Mouse (Mus musculus) embryonic facial prominence, embryonic 11.5 days (tissue): ENCODE measurements around the gene Myocd. TPM values are rescaled to one million over a fixed set of nuclear protein-coding genes. Genes with fewer than 3 reads are reported as not detected.

Source experiments
- ATAC-seq: fragments of 200-750 bp; cut with Nextera tagmentation; replicated peaks from 2 replicates; pipeline ENCODE4 v1.8.0; 2017; ENCODE audit warnings: low read depth; ENCODE audit not compliant: insufficient number of reproducible peaks, low FRiP score, low TSS enrichment
- DNase-seq: peaks from one replicate; pipeline ENCODE4 v3.0.0-alpha.2; 2015; ENCODE audit warnings: low spot score
- H3K27ac ChIP-seq: fragments of 300-500 bp; sonication (generic); replicated peaks from 2 replicates; pipeline ENCODE4 v1.5.1; 2014; ENCODE audit warnings: mild to moderate bottlenecking, low read depth, low read length, control low read depth
- H3K27me3 ChIP-seq: fragments of 300-500 bp; sonication (generic); 2 replicates; pipeline ENCODE4 v1.6.1; 2014; ENCODE audit warnings: mild to moderate bottlenecking, low read length, moderate library complexity, mixed read lengths; ENCODE audit not compliant: control insufficient read depth, insufficient read depth
- H3K36me3 ChIP-seq: fragments of 300-500 bp; sonication (generic); replicated peaks from 2 replicates; pipeline ENCODE4 v1.6.1; 2014; ENCODE audit warnings: low read depth, mild to moderate bottlenecking, low read length, moderate library complexity, mixed read lengths; ENCODE audit not compliant: control insufficient read depth, insufficient read depth
- H3K4me1 ChIP-seq: fragments of 300-500 bp; sonication (generic); 2 replicates; pipeline ENCODE4 v1.6.1; 2014; ENCODE audit warnings: low read length, mixed read lengths; ENCODE audit not compliant: control insufficient read depth, insufficient read depth
- H3K4me2 ChIP-seq: fragments of 300-500 bp; sonication (generic); 2 replicates; pipeline ENCODE4 v1.6.1; 2014; ENCODE audit warnings: low read depth, mild to moderate bottlenecking, control low read depth, low read length, moderate library complexity
- H3K4me3 ChIP-seq: fragments of 300-500 bp; sonication (generic); 2 replicates; pipeline ENCODE4 v1.5.1; 2014; ENCODE audit warnings: low read depth, low read length, control low read depth
- H3K9ac ChIP-seq: fragments of 300-500 bp; sonication (generic); replicated peaks from 2 replicates; pipeline ENCODE4 v1.6.1; 2014; ENCODE audit warnings: mild to moderate bottlenecking, control low read depth, low read length
- H3K9me3 ChIP-seq: fragments of 300-500 bp; sonication (generic); replicated peaks from 2 replicates; pipeline ENCODE4 v1.6.1; 2016; ENCODE audit warnings: mild to moderate bottlenecking, low read length, inconsistent platforms, mixed read lengths; ENCODE audit not compliant: control insufficient read depth
- WGBS: fragments of 180-500 bp; shearing (Covaris S2); extraction: QIAGEN DNeasy Blood & Tissue Kit; methylation state at CpG from one replicate; pipeline ENCODE4 v1.1.7; 2014; 5-methylcytosine and 5-hydroxymethylcytosine counted together
- polyA plus RNA-seq: library from polyadenylated mRNA; unstranded; fragments of >200 nt; fragmentation: Nextera tagmentation; extraction: Ambion mirVana; gene quantifications from 2 replicates; pipeline ENCODE4 v1.2.1, GENCODE M21; 2014

The Myocd gene
- polyA plus RNA-seq, 1 experiment from 2014 or later, result 2.1 TPM

- WGBS, result 76% methylated on average over 6 of the region's 6 CpGs
- Histone ChIP-seq H3K27ac (no peak overlapping the region), H3K4me3 (no peak overlapping the region), H3K4me2 (no peak overlapping the region), H3K4me1 (no peaks in the 10 kb centered on the region), H3K9me3 (no peaks in the 10 kb centered on the region), H3K36me3 (no peaks in the 10 kb centered on the region), H3K9ac (no peak overlapping the region), H3K27me3 (no peaks in the 10 kb centered on the region)
- ATAC-seq (no peak), DNase-seq (no peak)
Measured at GRCm38 (mm10) chr11:65211701-65212100, 58.1 kb downstream of the Myocd start.

GRCm38 (mm10) chr11:65209441-65209840, 60.3 kb downstream of the Myocd start:
- Histone ChIP-seq H3K9ac (no peak overlapping the region), H3K4me2 (no peak overlapping the region), H3K36me3 (no peaks in the 10 kb centered on the region), H3K27me3 (no peaks in the 10 kb centered on the region), H3K9me3 (no peaks in the 10 kb centered on the region), H3K27ac (no peak overlapping the region), H3K4me3 (no peak overlapping the region), H3K4me1 (no peaks in the 10 kb centered on the region)
- ATAC-seq (no peak), DNase-seq (peak; percentile 6)
- 40% methylated on average over 6 of the region's 6 CpGs for WGBS

GRCm38 (mm10) chr11:65205306-65205705, 64.5 kb downstream of the Myocd start:
- WGBS, result 82% methylated on average over 5 of the region's 5 CpGs
- H3K27me3 ChIP-seq, result no peaks in the 10 kb centered on the region
- no peak overlapping the region for H3K27ac ChIP-seq
- no peak overlapping the region for H3K4me3 ChIP-seq
- H3K9me3 ChIP-seq, result no peaks in the 10 kb centered on the region
- no peak overlapping the region for H3K9ac ChIP-seq
- no peak overlapping the region for H3K4me2 ChIP-seq
- H3K4me1 ChIP-seq, result no peaks in the 10 kb centered on the region
- ATAC-seq, result no peak
- DNase-seq, result no peak
- no peaks in the 10 kb centered on the region for H3K36me3 ChIP-seq

GRCm38 (mm10) chr11:65204651-65205050, 65.1 kb downstream of the Myocd start:
- Histone ChIP-seq H3K9ac (no peak overlapping the region), H3K4me1 (no peaks in the 10 kb centered on the region), H3K27ac (no peak overlapping the region), H3K36me3 (no peaks in the 10 kb centered on the region), H3K9me3 (no peaks in the 10 kb centered on the region), H3K27me3 (no peaks in the 10 kb centered on the region), H3K4me2 (no peak overlapping the region), H3K4me3 (no peak overlapping the region)
- WGBS, result 60% methylated on average over 13 of the region's 13 CpGs
- no peak for DNase-seq
- no peak for ATAC-seq

- Histone ChIP-seq H3K9me3 (no peaks in the 10 kb centered on the region), H3K27ac (no peak overlapping the region), H3K4me1 (no peaks in the 10 kb centered on the region), H3K9ac (no peak overlapping the region), H3K4me2 (no peak overlapping the region), H3K36me3 (no peaks in the 10 kb centered on the region), H3K4me3 (no peak overlapping the region), H3K27me3 (no peaks in the 10 kb centered on the region)
- no peak for DNase-seq
- no peak for ATAC-seq
- 83% methylated on average over 1 of the region's 1 CpGs for WGBS
Measured at GRCm38 (mm10) chr11:65203020-65203419, 66.8 kb downstream of the Myocd start.

- H3K4me2 ChIP-seq, result no peak overlapping the region
- WGBS, result 43% methylated on average over 5 of the region's 5 CpGs
- no peak overlapping the region for H3K9ac ChIP-seq
- H3K4me1 ChIP-seq, result no peaks in the 10 kb centered on the region
- H3K9me3 ChIP-seq, result no peaks in the 10 kb centered on the region
- ATAC-seq (no peak), DNase-seq (no peak)
- H3K36me3 ChIP-seq, result no peaks in the 10 kb centered on the region
- H3K27me3 ChIP-seq, result no peaks in the 10 kb centered on the region
- no peak overlapping the region for H3K27ac ChIP-seq
- H3K4me3 ChIP-seq, result no peak overlapping the region
Measured at GRCm38 (mm10) chr11:65202236-65202635, 67.6 kb downstream of the Myocd start.

GRCm38 (mm10) chr11:65198026-65198425, 71.8 kb downstream of the Myocd start:
- no peak overlapping the region for H3K27ac ChIP-seq
- WGBS, result 84% methylated on average over 3 of the region's 3 CpGs
- H3K9ac ChIP-seq, result no peak overlapping the region
- H3K36me3 ChIP-seq, result no peaks in the 10 kb centered on the region
- no peaks in the 10 kb centered on the region for H3K27me3 ChIP-seq
- no peaks in the 10 kb centered on the region for H3K9me3 ChIP-seq
- DNase-seq, result no peak
- H3K4me1 ChIP-seq, result no peaks in the 10 kb centered on the region
- no peak for ATAC-seq
- no peak overlapping the region for H3K4me2 ChIP-seq
- H3K4me3 ChIP-seq, result no peak overlapping the region

- 4% methylated on average over 3 of the region's 3 CpGs for WGBS
- no peak for ATAC-seq
- no peaks in the 10 kb centered on the region for H3K4me1 ChIP-seq
Measured at GRCm38 (mm10) chr11:65197280-65197679, 72.5 kb downstream of the Myocd start.

More at GRCm38 (mm10) chr11:65197280-65197679, 72.5 kb downstream of the Myocd start:
- H3K27me3 ChIP-seq, result no peaks in the 10 kb centered on the region
- H3K4me3 ChIP-seq, result no peak overlapping the region
- no peaks in the 10 kb centered on the region for H3K9me3 ChIP-seq
- H3K27ac ChIP-seq, result no peak overlapping the region
- H3K9ac ChIP-seq, result no peak overlapping the region
- H3K4me2 ChIP-seq, result no peak overlapping the region
- H3K36me3 ChIP-seq, result no peaks in the 10 kb centered on the region
- DNase-seq, result peak; percentile 82
